In genomic region chr11:9347724-9348123, GRCm38 (mm10) we compare ENCODE assay signal across 8 mouse cellular contexts.
DNase-seq lines count a peak whose midpoint lies in the region; ATAC-seq lines count a peak whose summit lies in the region.

No protein-coding gene starts in this region.

- peak; percentile 4 for DNase-seq in heart, postnatal 36 days
- no peak for DNase-seq in heart, adult 11 months
- DNase-seq in ovary, postnatal 36 days (ENCODE audit: low spot score): peak; percentile 7
- DNase-seq in ovary, postnatal 10 days (ENCODE audit: low spot score): no peak
- peak; percentile 6 to 14 for DNase-seq in frontal cortex, postnatal 25 days (ENCODE audit: low spot score in 2 of 2)
- no peak for DNase-seq in urinary bladder, adult 2 months (ENCODE audit: low spot score)

- intact Hi-C loops in heart, postnatal 36 days (cut with DNase I): loop anchor here (10.0 kb wide), 1 partner anchor 77 kb away; no protein-coding TSS in a partner anchor

- peak; percentile 63 for ATAC-seq in megakaryocyte progenitor cell, adult 5-6 weeks (replicated peaks; ENCODE audit: poor library complexity)
- no peak for ATAC-seq in activated CD4-positive, CD25-positive, alpha-beta regulatory T cell, adult 4 months

Comparison
In these comparisons a context has a peak if more than half of its experiments do, and no peak if none do; other contexts are left out.
1. DNase-seq: peak in heart, postnatal 36 days (2 of 2), ovary, postnatal 36 days (single experiment) and frontal cortex, postnatal 25 days (2 of 2); none in heart, adult 11 months (single experiment), ovary, postnatal 10 days (single experiment) and urinary bladder, adult 2 months (single experiment).